Mouse (Mus musculus): ENCODE measurements around the gene Ndufs3. TPM values are rescaled to one million over a fixed set of nuclear protein-coding genes. Genes with fewer than 3 reads are reported as not detected.

Gene Ndufs3
- total RNA-seq, 1 experiment, result 109 TPM

GRCm38 (mm10) chr2:90917999-90918698 lies 13.5 kb upstream of the Ndufs3 start:
- Histone ChIP-seq H3K4me3 (ENCODE audit: insufficient read depth in 1 of 2, low read depth in 1 of 2, low read length in 2 of 2, poor library complexity in 1 of 2, severe bottlenecking in 1 of 2) (peak overlapping the region; percentile 71 to 81), H3K27ac (ENCODE audit: insufficient read depth, low read depth, low read length, poor library complexity, severe bottlenecking) (no peak overlapping the region), H3K4me1 (ENCODE audit: control insufficient read depth in 2 of 2, insufficient read depth in 2 of 2, low read length in 2 of 2, poor library complexity in 1 of 2) (no peaks in the 10 kb centered on the region), H3K36me3 (ENCODE audit: control insufficient read depth, insufficient read depth, low read length, poor library complexity, severe bottlenecking) (peaks cover 2% of the 10 kb centered on the region; the same call in 1 of the 2 replicates), H3K9me3 (ENCODE audit: control insufficient read depth, insufficient read depth, low read depth, low read length) (no peaks in the 10 kb centered on the region), H3K9ac (ENCODE audit: insufficient read depth, low read depth, low read length, poor library complexity, severe bottlenecking) (peak overlapping the region; percentile 84)
- no peak for TF ChIP-seq ZC3H11A (IDR thresholded peaks at IDR 0.05; ENCODE audit: borderline replicate concordance, low read depth, low read length)
- TF ChIP-seq ZNF384 (IDR thresholded peaks at IDR 0.05; ENCODE audit: low read depth, low read length), result peak; percentile 77
- DNase-seq (ENCODE audit: low read depth, low spot score), result peak; percentile 27
- in situ Hi-C loops (cut with MboI; ENCODE audit: low sequenced_read_pairs in 2 of 2, unreplicated experiment in 2 of 2), result no loop called here

- Histone ChIP-seq H3K4me3 (ENCODE audit: insufficient read depth in 1 of 2, low read depth in 1 of 2, low read length in 2 of 2, poor library complexity in 1 of 2, severe bottlenecking in 1 of 2) (peak overlapping the region; percentile 71 to 81), H3K4me1 (ENCODE audit: control insufficient read depth in 2 of 2, insufficient read depth in 2 of 2, low read length in 2 of 2, poor library complexity in 1 of 2) (no peaks in the 10 kb centered on the region), H3K9ac (ENCODE audit: insufficient read depth, low read depth, low read length, poor library complexity, severe bottlenecking) (peak overlapping the region; percentile 84), H3K9me3 (ENCODE audit: control insufficient read depth, insufficient read depth, low read depth, low read length) (no peaks in the 10 kb centered on the region), H3K36me3 (ENCODE audit: control insufficient read depth, insufficient read depth, low read length, poor library complexity, severe bottlenecking) (peaks cover 3% of the 10 kb centered on the region; the same call in 1 of the 2 replicates), H3K27ac (ENCODE audit: insufficient read depth, low read depth, low read length, poor library complexity, severe bottlenecking) (no peak overlapping the region)
- peak; percentile 31 for DNase-seq (ENCODE audit: low read depth, low spot score)
- TF ChIP-seq HCFC1 (IDR thresholded peaks at IDR 0.05; ENCODE audit: borderline replicate concordance, insufficient read depth, low read length) (no peak), CHD2 (IDR thresholded peaks at IDR 0.05; ENCODE audit: low read depth, low read length) (peak; percentile 68)
- in situ Hi-C loops (cut with MboI; ENCODE audit: low sequenced_read_pairs in 2 of 2, unreplicated experiment in 2 of 2), result no loop called here
Observed at GRCm38 (mm10) chr2:90917233-90917998, 12.8 kb upstream of the Ndufs3 start.

DNA sequence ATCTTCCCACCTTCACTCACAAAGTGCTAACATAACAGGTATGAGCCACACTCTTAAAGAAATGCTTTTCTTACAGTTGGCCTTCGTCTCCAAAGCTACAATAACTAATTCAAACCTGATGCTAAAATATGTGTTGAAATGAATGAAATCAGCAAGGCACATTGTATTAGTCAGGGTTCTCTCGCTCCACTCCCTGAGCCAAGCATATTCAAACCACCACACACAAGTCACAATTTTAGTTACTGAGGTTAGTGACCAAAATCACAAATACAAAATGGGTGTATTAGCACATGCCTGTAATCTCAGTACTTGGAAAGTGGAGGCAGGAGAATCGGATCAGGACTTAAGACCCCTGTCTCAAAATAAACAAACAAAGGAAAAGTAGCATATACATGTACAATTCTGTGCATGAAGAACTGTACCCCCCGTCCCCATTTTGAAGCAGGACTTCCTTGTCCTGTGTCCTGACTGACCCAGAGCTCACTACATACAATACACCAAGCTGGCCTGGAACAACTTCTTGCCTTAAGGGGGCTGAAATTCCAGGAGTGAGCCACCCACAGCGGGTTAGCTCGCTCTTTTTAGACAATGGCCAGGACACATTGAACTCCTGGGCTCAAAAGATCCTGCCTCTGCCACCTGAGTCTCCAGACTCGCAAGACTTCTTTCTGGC lies 12.1 kb upstream of the Ndufs3 start:
- in situ Hi-C loops (cut with MboI; ENCODE audit: low sequenced_read_pairs in 2 of 2, unreplicated experiment in 2 of 2), result no loop called here
- Histone ChIP-seq H3K4me1 (ENCODE audit: control insufficient read depth in 2 of 2, insufficient read depth in 2 of 2, low read length in 2 of 2, poor library complexity in 1 of 2) (no peaks in the 10 kb centered on the region), H3K36me3 (ENCODE audit: control insufficient read depth, insufficient read depth, low read length, poor library complexity, severe bottlenecking) (peaks cover 3% of the 10 kb centered on the region; the same call in 1 of the 2 replicates), H3K27ac (ENCODE audit: insufficient read depth, low read depth, low read length, poor library complexity, severe bottlenecking) (no peak overlapping the region), H3K9me3 (ENCODE audit: control insufficient read depth, insufficient read depth, low read depth, low read length) (no peaks in the 10 kb centered on the region), H3K9ac (ENCODE audit: insufficient read depth, low read depth, low read length, poor library complexity, severe bottlenecking) (peak overlapping the region; percentile 84), H3K4me3 (ENCODE audit: insufficient read depth in 1 of 2, low read depth in 1 of 2, low read length in 2 of 2, poor library complexity in 1 of 2, severe bottlenecking in 1 of 2) (peak overlapping the region; percentile 71 to 81)
- no peak for TF ChIP-seq ZNF384 (IDR thresholded peaks at IDR 0.05; ENCODE audit: low read depth, low read length)
- no peak for TF ChIP-seq MAFK (IDR thresholded peaks at IDR 0.05; ENCODE audit: insufficient read depth, low read depth, low read length)
- TF ChIP-seq CHD2 (IDR thresholded peaks at IDR 0.05; ENCODE audit: low read depth, low read length), result no peak
- TF ChIP-seq ZC3H11A (IDR thresholded peaks at IDR 0.05; ENCODE audit: borderline replicate concordance, low read depth, low read length), result no peak
- TF ChIP-seq HCFC1 (IDR thresholded peaks at IDR 0.05; ENCODE audit: borderline replicate concordance, insufficient read depth, low read length), result no peak
- no peak for DNase-seq (ENCODE audit: low read depth, low spot score)

DNA sequence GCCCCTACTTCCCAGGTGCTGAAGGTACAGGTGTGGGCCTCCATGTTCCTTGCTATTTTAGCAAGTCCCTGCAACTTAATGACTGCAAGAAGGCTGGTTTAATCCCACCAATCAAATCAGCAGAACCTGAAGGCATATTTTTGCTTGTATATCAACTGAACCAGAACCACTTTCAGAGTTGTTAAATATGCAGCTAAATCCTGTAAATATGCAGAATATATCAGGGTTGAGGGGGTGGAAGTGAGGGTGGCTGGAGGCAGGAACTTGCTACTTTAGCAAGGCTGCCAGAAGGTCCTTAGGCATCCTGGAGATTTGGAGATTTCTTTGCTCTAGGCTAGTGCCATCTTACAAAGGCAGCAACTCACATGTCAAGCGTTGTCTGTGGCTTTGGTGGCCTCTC lies 10.9 kb upstream of the Ndufs3 start:
- no peaks in the 10 kb centered on the region for H3K4me1 ChIP-seq (ENCODE audit: control insufficient read depth in 2 of 2, insufficient read depth in 2 of 2, low read length in 2 of 2, poor library complexity in 1 of 2)
- TF ChIP-seq HCFC1 (IDR thresholded peaks at IDR 0.05; ENCODE audit: borderline replicate concordance, insufficient read depth, low read length), result no peak
- TF ChIP-seq MAFK (IDR thresholded peaks at IDR 0.05; ENCODE audit: insufficient read depth, low read depth, low read length), result no peak
- TF ChIP-seq ZNF384 (IDR thresholded peaks at IDR 0.05; ENCODE audit: low read depth, low read length), result no peak
- no peak for TF ChIP-seq ZC3H11A (IDR thresholded peaks at IDR 0.05; ENCODE audit: borderline replicate concordance, low read depth, low read length)
- no peak for TF ChIP-seq CHD2 (IDR thresholded peaks at IDR 0.05; ENCODE audit: low read depth, low read length)
- H3K9ac ChIP-seq (ENCODE audit: insufficient read depth, low read depth, low read length, poor library complexity, severe bottlenecking), result no peak overlapping the region
- no peak overlapping the region for H3K27ac ChIP-seq (ENCODE audit: insufficient read depth, low read depth, low read length, poor library complexity, severe bottlenecking)
- in situ Hi-C loops (cut with MboI; ENCODE audit: low sequenced_read_pairs in 2 of 2, unreplicated experiment in 2 of 2), result no loop called here
- no peaks in the 10 kb centered on the region for H3K9me3 ChIP-seq (ENCODE audit: control insufficient read depth, insufficient read depth, low read depth, low read length)
- DNase-seq (ENCODE audit: low read depth, low spot score), result no peak
- H3K36me3 ChIP-seq (ENCODE audit: control insufficient read depth, insufficient read depth, low read length, poor library complexity, severe bottlenecking), result peaks cover 3% of the 10 kb centered on the region
- H3K4me3 ChIP-seq (ENCODE audit: insufficient read depth in 1 of 2, low read depth in 1 of 2, low read length in 2 of 2, poor library complexity in 1 of 2, severe bottlenecking in 1 of 2), result no peak overlapping the region

Measured in ES-E14 (cell line).